Mouse (Mus musculus): Measurements from ENCODE around the gene Gm49378.

Gm49378 gene

DNA sequence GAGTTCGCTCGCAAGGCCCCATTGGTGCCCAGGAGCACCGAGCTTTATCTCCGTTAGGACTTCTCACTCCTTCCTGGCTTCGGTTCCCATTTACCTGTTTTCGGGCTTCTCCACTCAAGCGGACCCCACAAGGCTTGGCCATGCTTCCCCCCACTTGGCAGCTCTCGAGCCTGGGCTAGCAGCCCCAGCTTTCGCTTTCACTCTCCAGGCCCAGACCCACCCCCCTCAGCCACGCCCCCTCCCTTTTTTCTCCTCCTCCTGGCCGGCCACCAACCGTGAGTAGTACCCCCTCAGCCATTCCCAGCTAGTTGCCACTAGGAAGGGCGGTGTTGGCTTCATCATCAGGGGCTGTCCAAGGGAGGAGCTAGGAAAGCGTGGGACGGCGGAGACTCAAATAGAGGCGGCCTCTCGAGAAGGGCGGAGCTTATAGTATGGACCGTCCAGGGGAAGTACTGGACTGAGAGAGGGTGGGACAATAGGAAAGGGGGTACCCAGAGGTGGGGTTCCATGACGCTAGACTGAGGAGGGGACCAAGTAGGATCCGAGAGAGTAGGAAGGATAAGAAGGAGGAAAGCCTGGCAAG is 46.9 kb downstream of the Gm49378 start, which contains the start of gene Psme2:
Gene Psme2, minus strand, starts transcription at position 366 of the 583 bp plus-strand sequence.
- DNase-seq (ENCODE audit: low spot score in 2 of 2) = peak; percentile 86 to 93

DNA sequence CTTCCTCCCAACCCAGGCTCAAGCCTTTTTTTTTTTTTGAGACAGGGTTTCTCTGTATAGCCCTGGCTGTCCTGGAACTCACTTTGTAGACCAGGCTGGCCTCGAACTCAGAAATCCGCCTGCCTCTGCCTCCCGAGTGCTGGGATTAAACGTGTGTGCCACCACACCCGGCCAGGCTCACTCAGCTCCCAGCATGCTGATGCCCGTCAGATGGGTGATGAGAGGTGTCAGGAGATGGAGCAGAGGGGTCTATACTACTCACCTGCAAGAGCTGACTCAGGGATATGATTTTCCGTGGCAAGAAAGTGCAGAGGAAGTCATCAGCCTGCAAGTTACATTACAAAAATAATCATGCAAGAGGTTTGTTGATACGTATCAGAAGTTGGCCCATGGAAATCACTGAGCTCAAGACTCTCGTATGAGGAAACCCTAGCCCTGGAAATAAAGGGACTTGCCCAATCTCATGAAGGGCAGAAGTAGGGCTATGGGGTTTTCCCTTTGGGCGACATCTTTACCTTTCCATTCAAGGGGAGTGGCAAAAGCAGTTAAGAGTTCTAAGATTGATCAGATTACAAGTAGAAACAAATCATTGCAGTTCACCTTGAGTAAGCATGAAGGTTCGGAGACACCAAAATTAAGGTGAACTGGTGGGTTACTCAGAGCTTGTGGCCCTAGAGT is 47.8 kb downstream of the Gm49378 start:
- DNase-seq (ENCODE audit: low spot score in 2 of 2) = no peak

DNA sequence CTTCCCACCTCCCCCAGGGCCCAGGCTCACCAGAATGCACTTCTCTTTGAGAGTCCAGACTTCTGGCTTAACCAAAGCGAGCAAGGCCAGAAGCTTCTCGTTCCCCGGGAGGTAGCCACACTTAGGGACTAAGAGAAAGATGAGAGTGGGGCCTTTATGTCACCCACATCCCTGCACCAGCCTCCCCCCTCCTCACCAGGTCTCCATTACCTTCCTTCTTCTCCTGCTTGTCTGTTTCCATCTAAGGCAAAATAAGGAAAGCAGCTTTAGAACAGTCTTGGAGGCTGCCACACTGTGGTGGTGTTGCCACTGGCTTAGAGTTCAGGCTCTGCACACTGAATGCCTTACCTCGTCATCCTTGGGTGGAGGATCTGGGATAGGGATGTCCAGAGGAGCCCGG is 48.4 kb downstream of the Gm49378 start:
- DNase-seq (ENCODE audit: low spot score in 2 of 2) = no peak

DNA sequence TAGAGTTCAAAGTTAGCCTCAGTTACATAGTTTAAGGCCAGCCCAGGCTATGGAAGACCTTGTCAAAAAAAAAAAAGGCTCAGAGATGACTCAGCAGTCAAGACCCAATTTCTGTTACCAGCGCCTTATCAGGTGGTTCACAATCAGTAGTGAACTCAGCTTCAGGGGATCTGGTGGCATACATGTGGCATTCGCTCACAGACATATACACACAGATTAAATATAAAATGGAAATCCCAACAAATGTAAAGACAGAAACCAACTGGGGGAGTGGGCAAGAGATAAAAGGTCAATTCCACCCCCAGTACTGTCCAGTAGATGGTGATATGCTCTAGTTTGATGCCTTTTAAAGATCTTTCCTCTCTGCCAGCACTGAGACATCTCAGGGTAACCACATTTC is 51.5 kb downstream of the Gm49378 start:
- no peak for DNase-seq (ENCODE audit: low spot score in 2 of 2)

DNA sequence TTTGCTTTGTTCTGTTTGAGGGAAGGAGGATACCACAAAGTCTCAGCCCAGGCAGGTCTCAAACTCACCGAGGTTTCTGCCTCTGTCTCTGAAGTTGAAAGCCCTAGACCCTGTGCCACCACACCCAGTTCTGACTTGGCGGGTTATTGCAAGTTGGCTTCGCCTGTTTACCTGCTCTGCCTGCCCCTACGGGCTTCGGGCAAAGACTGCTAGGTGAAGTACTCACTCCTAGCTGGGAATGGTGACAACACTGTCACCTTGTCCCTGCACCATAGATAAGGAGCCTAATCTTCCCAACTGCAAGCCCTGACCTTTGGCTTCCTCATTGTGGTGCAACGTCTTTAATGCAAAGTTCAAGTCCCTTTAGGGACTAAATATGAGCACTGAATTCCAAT is 52.1 kb downstream of the Gm49378 start:
- no peak for DNase-seq (ENCODE audit: low spot score in 2 of 2)

DNA sequence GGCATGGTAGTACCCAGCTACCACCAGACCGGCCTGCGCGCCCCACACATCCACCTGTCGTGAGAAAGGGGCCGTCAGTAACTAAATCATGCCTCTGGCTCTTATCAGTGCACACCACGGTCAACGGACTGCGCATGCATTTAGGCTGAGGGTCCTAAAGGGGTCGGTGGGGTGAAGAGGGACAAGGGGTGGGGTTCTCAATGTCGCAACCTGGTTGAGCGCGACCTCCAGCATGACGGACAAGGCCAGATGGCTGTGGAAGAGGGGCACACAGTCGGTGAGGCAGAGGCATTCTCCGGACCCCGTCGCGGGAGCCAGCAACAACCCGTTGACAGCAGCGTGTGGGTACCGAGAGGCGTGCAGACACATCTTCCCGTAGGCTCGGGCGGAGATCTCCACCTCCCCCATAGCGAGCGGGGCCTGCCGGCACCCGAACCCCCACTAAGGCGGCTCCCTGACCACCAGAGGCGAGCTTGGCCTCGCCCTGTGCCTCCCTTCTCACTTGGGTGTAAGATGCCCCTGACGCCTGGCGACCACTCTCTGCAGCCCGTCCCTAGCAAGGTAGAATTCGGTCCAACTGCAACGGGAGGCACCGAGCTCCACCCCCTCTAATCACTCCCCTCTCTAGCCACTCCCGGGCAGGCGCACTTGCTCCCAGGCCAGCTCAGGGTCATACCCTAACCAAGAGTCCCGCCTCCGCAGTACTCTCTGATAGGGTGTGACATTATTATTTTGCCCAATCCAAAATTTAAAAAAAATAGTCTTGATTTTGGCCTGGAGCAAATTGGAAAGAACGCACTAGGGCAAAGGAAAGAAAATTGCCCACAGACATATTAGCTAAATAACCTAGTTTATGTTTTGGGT is 52.8 kb downstream of the Gm49378 start, which contains the start of gene Emc9:
Gene Emc9, minus strand, starts transcription at position 601 of the 864 bp plus-strand sequence.
- peak; percentile 36 to 38 for DNase-seq (ENCODE audit: low spot score in 2 of 2)

DNA sequence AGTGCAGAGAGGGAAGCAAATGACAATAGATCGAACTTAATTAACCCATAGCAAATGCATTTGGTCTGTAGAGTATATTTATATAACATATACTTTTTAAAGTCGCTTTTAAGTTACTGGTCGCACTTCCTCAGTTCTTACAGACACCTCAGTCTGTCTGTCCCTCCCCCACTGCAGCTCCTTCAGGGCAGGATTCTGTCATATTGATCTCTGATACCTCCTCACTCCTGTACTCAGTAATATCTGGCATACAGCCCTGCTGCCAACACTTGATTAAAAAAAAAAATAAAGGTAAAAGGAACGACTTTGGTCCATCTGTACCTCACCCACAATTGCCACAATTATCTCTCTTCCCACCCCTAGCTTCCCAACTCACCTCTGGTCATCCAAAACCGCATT is 53.4 kb downstream of the Gm49378 start:
- DNase-seq (ENCODE audit: low spot score in 2 of 2) = no peak

DNA sequence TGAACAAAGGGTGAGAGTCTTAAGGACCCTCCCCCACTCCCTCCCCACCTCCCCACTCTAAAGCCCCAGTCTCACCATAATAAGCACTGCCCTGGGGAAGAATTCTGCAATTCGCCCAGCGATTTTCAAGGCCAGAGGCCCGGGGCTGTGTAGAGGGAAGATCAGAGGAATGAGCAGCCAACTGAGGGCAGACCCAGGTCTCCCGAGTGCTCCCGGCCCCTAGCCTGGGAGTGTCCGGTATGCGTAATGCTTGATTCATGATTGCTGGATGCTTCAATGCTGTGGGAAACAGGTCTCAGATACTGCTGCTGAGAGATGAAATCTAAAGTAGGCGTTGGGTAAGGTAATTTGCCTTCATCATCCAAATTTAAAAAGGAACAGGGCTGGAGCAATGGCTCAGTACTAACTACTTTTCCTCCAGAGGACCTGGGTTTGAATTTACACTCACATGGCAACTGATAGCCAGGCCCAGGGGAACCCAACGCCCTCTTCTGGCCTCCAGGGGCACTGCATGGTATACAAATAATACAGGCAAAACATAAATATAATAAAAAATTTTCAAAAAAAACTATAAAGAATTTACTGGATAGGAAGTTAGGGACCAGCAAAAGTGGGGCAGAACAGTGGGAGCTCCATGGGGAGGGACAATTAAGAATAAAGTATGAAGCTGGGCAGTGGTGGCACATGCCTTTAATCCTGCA is 55.6 kb downstream of the Gm49378 start:
- DNase-seq (ENCODE audit: low spot score in 2 of 2) = no peak

DNA sequence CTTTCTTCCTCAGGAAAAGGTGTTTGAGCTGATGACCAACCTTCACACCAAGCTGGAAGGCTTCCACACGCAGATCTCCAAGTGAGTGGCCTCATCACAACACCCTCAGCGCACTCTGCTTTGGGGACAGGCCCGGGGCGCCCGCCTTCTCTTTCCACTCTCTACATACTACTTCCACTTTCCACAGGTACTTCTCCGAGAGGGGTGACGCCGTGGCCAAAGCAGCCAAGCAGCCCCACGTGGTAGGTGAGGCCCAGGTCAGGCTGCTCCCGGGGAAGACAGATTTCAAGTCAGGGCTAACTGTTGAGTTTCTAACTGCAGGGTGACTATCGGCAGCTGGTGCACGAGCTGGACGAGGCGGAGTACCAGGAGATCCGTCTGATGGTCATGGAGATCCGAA is 57.0 kb downstream of the Gm49378 start:
- DNase-seq (ENCODE audit: low spot score in 2 of 2) = no peak

DNA sequence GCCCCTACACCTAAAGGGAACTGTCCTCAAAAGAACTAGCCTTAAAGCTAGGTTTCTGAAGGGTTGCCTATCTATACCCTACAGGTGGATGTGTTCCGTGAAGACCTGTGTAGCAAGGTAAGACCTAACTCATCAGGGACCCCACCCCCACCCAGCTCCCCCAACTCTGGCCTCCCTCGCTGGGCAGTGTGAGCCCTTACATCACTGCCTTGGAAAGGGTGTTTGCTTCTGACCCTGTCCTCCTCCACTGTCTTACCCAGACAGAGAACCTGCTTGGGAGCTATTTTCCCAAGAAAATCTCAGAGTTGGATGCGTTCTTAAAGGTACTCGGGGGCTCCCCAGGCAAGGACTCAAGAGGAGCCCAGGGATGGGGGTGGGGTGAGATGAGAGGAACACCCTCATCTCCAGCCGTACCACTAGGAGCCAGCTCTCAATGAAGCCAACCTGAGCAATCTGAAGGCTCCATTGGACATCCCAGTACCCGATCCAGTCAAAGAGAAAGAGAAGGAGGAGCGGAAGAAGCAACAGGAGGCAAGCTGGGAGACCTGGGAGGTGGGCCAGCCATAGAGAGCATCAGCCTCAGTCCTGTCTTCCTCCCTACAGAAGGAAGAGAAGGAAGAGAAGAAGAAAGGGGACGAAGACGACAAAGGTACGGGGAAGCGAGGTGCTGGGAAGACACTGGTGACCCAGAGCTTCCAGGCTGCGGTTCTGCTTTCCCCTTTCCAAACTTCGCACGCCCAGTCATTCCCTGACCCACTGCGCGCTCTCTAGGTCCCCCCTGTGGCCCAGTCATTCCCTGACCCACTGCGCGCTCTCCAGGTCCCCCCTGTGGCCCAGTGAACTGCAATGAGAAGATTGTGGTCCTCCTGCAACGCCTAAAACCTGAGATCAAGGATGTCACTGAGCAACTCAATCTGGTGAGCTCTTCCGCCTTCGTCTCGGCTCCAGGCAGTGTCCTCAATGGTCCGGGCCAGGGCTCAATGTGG is 57.9 kb downstream of the Gm49378 start:
- DNase-seq (ENCODE audit: low spot score in 2 of 2) = no peak
